Mouse (Mus musculus) CH12.LX (cell line): ENCODE measurements at regions not wholly inside any gene's neighbourhood (a gene's known extent, or its start where the extent isn't known, plus 50 kb on each side); places are given as distances from the start of the nearest gene placed in this dataset.

Experiments used
- DNase-seq: peaks from one replicate; pipeline ENCODE4 v3.0.0-alpha.2; 2013; ENCODE audit errors: extremely low read depth
- H3K27ac ChIP-seq: 2 replicates; pipeline ENCODE4 v1.5.1; 2012; ENCODE audit warnings: low read depth, mild to moderate bottlenecking, control low read depth, moderate library complexity; ENCODE audit not compliant: insufficient read depth
- H3K27me3 ChIP-seq: replicated peaks from 2 replicates; pipeline ENCODE3; 2012; ENCODE audit warnings: inconsistent platforms
- H3K36me3 ChIP-seq, 2 experiments: replicated peaks in 1 of 2; 2 replicates each; pipeline versions ENCODE3 to v1.6.1; 2012; ENCODE audit warnings: inconsistent platforms in 1 of 2, low read length in 1 of 2, mild to moderate bottlenecking in 1 of 2, mixed read lengths in 1 of 2, moderate library complexity in 1 of 2; ENCODE audit not compliant: control insufficient read depth in 1 of 2, insufficient read depth in 1 of 2
- H3K4me1 ChIP-seq, 2 experiments: 2 replicates each; pipeline ENCODE4 v1.6.1; 2012; ENCODE audit warnings: inconsistent platforms in 1 of 2, moderate library complexity in 1 of 2; ENCODE audit not compliant: insufficient read depth in 2 of 2, control insufficient read depth in 1 of 2
- H3K4me2 ChIP-seq: 2 replicates; pipeline ENCODE4 v1.6.1; 2012; ENCODE audit warnings: low read depth, mild to moderate bottlenecking, control low read depth; ENCODE audit not compliant: poor library complexity, insufficient read depth, severe bottlenecking
- H3K4me3 ChIP-seq, 3 experiments: fragments of 150-350 bp in 1 of 3; sonication (generic) in 1 of 3; replicated peaks in 1 of 3; 2 replicates each; pipeline versions ENCODE3 to v1.5.1; 2011 to 2012; ENCODE audit warnings: low read depth in 2 of 3, low read length in 2 of 3, mild to moderate bottlenecking in 2 of 3, moderate library complexity in 2 of 3, control low read depth in 1 of 3, improper control_type of control experiment in 1 of 3, inconsistent platforms in 1 of 3, mixed read lengths in 1 of 3; ENCODE audit not compliant: poor library complexity in 1 of 3
- H3K79me2 ChIP-seq: replicated peaks from 2 replicates; pipeline ENCODE4 v1.6.1; 2012; ENCODE audit warnings: mild to moderate bottlenecking, moderate library complexity; ENCODE audit not compliant: control insufficient read depth, poor library complexity, insufficient read depth, severe bottlenecking; ENCODE audit errors: extremely low read depth
- H3K9ac ChIP-seq: 2 replicates; pipeline ENCODE4 v1.6.1; 2012; ENCODE audit warnings: low read depth, mild to moderate bottlenecking, control low read depth, moderate library complexity; ENCODE audit not compliant: insufficient read depth
- H3K9me3 ChIP-seq: replicated peaks from 2 replicates; pipeline ENCODE3; 2012; ENCODE audit warnings: low read length, inconsistent platforms, mixed read lengths
- BHLHE40 ChIP-seq: IDR thresholded peaks from 2 replicates; pipeline ENCODE4 v1.6.1; 2011; ENCODE audit warnings: mild to moderate bottlenecking, low read depth, low read length, improper control_type of control experiment
- CHD2 ChIP-seq: IDR thresholded peaks from 2 replicates; pipeline ENCODE4 v1.6.1; 2011; ENCODE audit warnings: low read length, improper control_type of control experiment
- CTCF ChIP-seq, 2 experiments: IDR thresholded peaks in 1 of 2; conservative IDR thresholded peaks in 1 of 2; 2 replicates each; pipeline ENCODE4 v1.5.1; 2011 to 2012; ENCODE audit warnings: low read depth in 2 of 2, low read length in 2 of 2, improper control_type of control experiment in 1 of 2, inconsistent platforms in 1 of 2, mild to moderate bottlenecking in 1 of 2, moderate library complexity in 1 of 2
- E2F4 ChIP-seq: IDR thresholded peaks from 2 replicates; pipeline ENCODE4 v1.6.1; 2011; ENCODE audit warnings: low read depth, low read length, improper control_type of control experiment; ENCODE audit not compliant: insufficient replicate concordance
- ELF1 ChIP-seq: IDR thresholded peaks from 2 replicates; pipeline ENCODE4 v1.6.1; 2014; ENCODE audit warnings: low read depth, mild to moderate bottlenecking, inconsistent platforms, low read length, improper control_type of control experiment
- EP300 ChIP-seq: IDR thresholded peaks from 2 replicates; pipeline ENCODE4 v1.6.1; 2011; ENCODE audit warnings: low read length, improper control_type of control experiment
- GABPA ChIP-seq: IDR thresholded peaks from 2 replicates; pipeline ENCODE4 v1.6.1; 2012; ENCODE audit warnings: low read depth, low read length, improper control_type of control experiment, inconsistent platforms; ENCODE audit not compliant: insufficient replicate concordance
- HCFC1 ChIP-seq: IDR thresholded peaks from 2 replicates; pipeline ENCODE4 v1.6.1; 2012; ENCODE audit warnings: low read depth, mild to moderate bottlenecking, inconsistent platforms, low read length, improper control_type of control experiment
- IRF4 ChIP-seq: IDR thresholded peaks from 2 replicates; pipeline ENCODE4 v1.6.1; 2014; ENCODE audit warnings: low read depth, mild to moderate bottlenecking, inconsistent platforms, low read length, improper control_type of control experiment
- JUN ChIP-seq: IDR thresholded peaks from 2 replicates; pipeline ENCODE4 v1.6.1; 2011; ENCODE audit warnings: low read depth, mild to moderate bottlenecking, low read length, improper control_type of control experiment, moderate library complexity; ENCODE audit not compliant: insufficient read depth
- KAT2A ChIP-seq: IDR thresholded peaks from 2 replicates; pipeline ENCODE4 v1.6.1; 2012; ENCODE audit warnings: low read length, improper control_type of control experiment, inconsistent platforms; ENCODE audit not compliant: insufficient replicate concordance
- MAFK ChIP-seq: IDR thresholded peaks from 2 replicates; pipeline ENCODE4 v1.6.1; 2011; ENCODE audit warnings: low read length, improper control_type of control experiment; ENCODE audit not compliant: insufficient replicate concordance
- MAZ ChIP-seq: IDR thresholded peaks from 2 replicates; pipeline ENCODE4 v1.6.1; 2012; ENCODE audit warnings: low read depth, mild to moderate bottlenecking, inconsistent platforms, low read length, improper control_type of control experiment, moderate library complexity
- MYC ChIP-seq: IDR thresholded peaks from 2 replicates; pipeline ENCODE4 v1.6.1; 2011; ENCODE audit warnings: low read depth, mild to moderate bottlenecking, improper control_type of control experiment, low read length
- NELFE ChIP-seq: IDR thresholded peaks from 2 replicates; pipeline ENCODE4 v1.6.1; 2011; ENCODE audit warnings: low read depth, low read length, improper control_type of control experiment
- NRF1 ChIP-seq: IDR thresholded peaks from 2 replicates; pipeline ENCODE4 v1.6.1; 2014; ENCODE audit warnings: low read depth, mild to moderate bottlenecking, inconsistent platforms, low read length, improper control_type of control experiment, moderate library complexity
- PAX5 ChIP-seq: IDR thresholded peaks from 2 replicates; pipeline ENCODE4 v1.6.1; 2012; ENCODE audit warnings: low read length, inconsistent platforms, mixed read lengths
- RCOR1 ChIP-seq: conservative IDR thresholded peaks from 2 replicates; pipeline ENCODE4 v1.6.1; 2012; ENCODE audit warnings: low read depth, mild to moderate bottlenecking, inconsistent platforms, low read length, improper control_type of control experiment
- SMC3 ChIP-seq: IDR thresholded peaks from 2 replicates; pipeline ENCODE4 v1.6.1; 2011; ENCODE audit warnings: low read depth, low read length, improper control_type of control experiment
- TBP ChIP-seq: conservative IDR thresholded peaks from 2 replicates; pipeline ENCODE4 v1.6.1; 2011; ENCODE audit warnings: low read depth, low read length, improper control_type of control experiment
- TCF12 ChIP-seq: IDR thresholded peaks from 2 replicates; pipeline ENCODE4 v1.6.1; 2014; ENCODE audit warnings: low read depth, mild to moderate bottlenecking, inconsistent platforms, low read length, improper control_type of control experiment
- UBTF ChIP-seq: IDR thresholded peaks from 2 replicates; pipeline ENCODE4 v1.6.1; 2012; ENCODE audit warnings: low read depth, mild to moderate bottlenecking, inconsistent platforms, low read length, improper control_type of control experiment, moderate library complexity
- USF1 ChIP-seq: IDR thresholded peaks from 2 replicates; pipeline ENCODE4 v1.6.1; 2014; ENCODE audit warnings: low read depth, mild to moderate bottlenecking, inconsistent platforms, low read length, improper control_type of control experiment
- USF2 ChIP-seq: conservative IDR thresholded peaks from 2 replicates; pipeline ENCODE4 v1.6.1; 2011; ENCODE audit warnings: low read depth, low read length, improper control_type of control experiment
- ZC3H11A ChIP-seq: IDR thresholded peaks from 2 replicates; pipeline ENCODE4 v1.6.1; 2012; ENCODE audit warnings: low read depth, mild to moderate bottlenecking, inconsistent platforms, low read length, improper control_type of control experiment
- ZKSCAN1 ChIP-seq: IDR thresholded peaks from 2 replicates; pipeline ENCODE4 v1.6.1; 2012; ENCODE audit warnings: low read depth, inconsistent platforms, low read length, improper control_type of control experiment, borderline replicate concordance
- ZMIZ1 ChIP-seq: IDR thresholded peaks from 2 replicates; pipeline ENCODE4 v1.6.1; 2012; ENCODE audit warnings: low read depth, mild to moderate bottlenecking, inconsistent platforms, low read length, improper control_type of control experiment
- ZNF384 ChIP-seq: IDR thresholded peaks from 2 replicates; pipeline ENCODE4 v1.6.1; 2012; ENCODE audit warnings: low read depth, low read length, improper control_type of control experiment, inconsistent platforms
- dilution Hi-C: fragments of 300-500 bp; cut with MboI; formaldehyde crosslinking; loops from 2 replicates; pipeline ENCODE4 v1.14.3; 2020; ENCODE audit warnings: low sequenced_read_pairs; ENCODE audit not compliant: extremely low pct_unique_long_range_greater_than_20kb, extremely low pct_ligation_motif_present
- in situ Hi-C: fragments of 300-500 bp; cut with MboI; formaldehyde crosslinking; loops from 3 replicates; pipeline ENCODE4 v1.14.3; 2019; ENCODE audit warnings: low sequenced_read_pairs, low pct_ligation_motif_present, low pct_unique_long_range_greater_than_20kb, mixed read lengths

DNA sequence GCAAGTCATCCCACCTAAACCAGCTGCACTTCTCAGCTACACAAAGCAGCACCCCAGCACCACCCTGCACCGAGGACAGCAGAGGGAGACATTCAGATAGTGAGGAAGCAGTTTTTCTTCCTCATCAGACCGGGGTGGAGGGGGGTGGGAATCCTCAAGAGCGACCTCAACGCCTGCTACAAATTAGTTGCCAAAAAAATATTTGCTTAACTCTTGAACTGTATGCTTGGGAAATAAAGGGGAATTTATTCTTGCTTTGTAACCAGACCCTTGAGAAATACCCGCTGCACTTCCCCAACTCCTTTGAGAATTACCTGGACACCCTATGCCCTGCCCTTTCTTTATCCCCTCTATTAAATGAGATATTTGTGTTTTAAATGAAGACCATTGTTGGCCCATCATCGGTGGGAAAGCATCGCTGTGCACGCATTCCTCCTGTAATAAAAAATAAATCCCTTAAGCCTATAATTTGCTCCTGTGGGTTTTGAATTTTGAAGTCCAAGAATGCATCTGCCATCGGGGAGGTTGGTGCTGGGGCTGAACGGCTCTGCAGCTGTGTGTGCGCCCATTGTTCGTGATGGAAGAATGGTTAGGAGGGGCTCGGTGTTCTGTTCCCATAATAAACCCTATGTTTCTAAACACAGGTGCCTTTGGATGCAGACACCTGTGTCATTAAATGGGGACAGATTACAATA is 119.2 kb upstream of the Gas1 start:
- Histone ChIP-seq H3K27ac (no peak overlapping the region), H3K4me2 (no peak overlapping the region), H3K27me3 (no peaks in the 10 kb centered on the region), H3K36me3 (no peaks in the 10 kb centered on the region), H3K79me2 (no peaks in the 10 kb centered on the region), H3K9me3 (peaks cover 78% of the 10 kb centered on the region), H3K9ac (no peak overlapping the region), H3K4me3 (no peak overlapping the region), H3K4me1 (no peaks in the 10 kb centered on the region)
- no peak for DNase-seq
- dilution Hi-C loops (no loop called here), in situ Hi-C loops (no loop called here)
- TF ChIP-seq NRF1 (no peak), SMC3 (no peak), NELFE (no peak), USF1 (no peak), HCFC1 (no peak), MAZ (no peak), RCOR1 (no peak), MYC (no peak), CHD2 (no peak), ELF1 (no peak)

DNA sequence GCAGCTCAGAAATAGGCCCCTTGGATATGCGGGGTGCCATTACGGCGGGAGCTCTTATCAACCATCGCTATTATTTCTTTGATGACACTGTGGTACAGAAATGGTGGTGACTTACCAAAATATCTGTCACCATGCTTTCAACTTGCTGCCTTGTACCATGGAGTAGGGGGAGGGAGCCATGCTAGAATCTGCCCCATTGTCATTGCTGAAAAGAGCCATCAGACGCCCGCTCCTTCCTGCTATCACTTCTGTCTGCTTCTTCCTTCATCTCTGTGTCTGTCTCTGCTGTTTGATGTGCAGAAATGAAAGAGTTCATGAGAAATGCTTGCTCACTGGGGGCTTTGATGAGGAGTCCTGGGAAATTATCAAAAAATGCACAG is 119.7 kb upstream of the Gas1 start:
- dilution Hi-C loops, result no loop called here
- no peak overlapping the region for H3K27ac ChIP-seq
- H3K4me1 ChIP-seq, result no peaks in the 10 kb centered on the region
- no peak overlapping the region for H3K4me3 ChIP-seq
- no peak overlapping the region for H3K9ac ChIP-seq
- H3K27me3 ChIP-seq, result no peaks in the 10 kb centered on the region
- H3K4me2 ChIP-seq, result no peak overlapping the region
- no peak for DNase-seq
- peaks cover 78% of the 10 kb centered on the region for H3K9me3 ChIP-seq
- H3K79me2 ChIP-seq, result no peaks in the 10 kb centered on the region
- TF ChIP-seq JUN, result no peak
- TF ChIP-seq USF2, result no peak
- no peak for TF ChIP-seq KAT2A
- no peak for TF ChIP-seq CTCF (conservative IDR thresholded peaks at IDR 0.05 in 1 of 2, IDR thresholded peaks at IDR 0.05 in 1 of 2; ENCODE audit: low read depth in 2 of 2, low read length in 2 of 2)
- no peak for TF ChIP-seq USF1
- no peak for TF ChIP-seq IRF4
- no peak for TF ChIP-seq GABPA
- TF ChIP-seq TCF12, result no peak
- TF ChIP-seq ZNF384, result no peak
- TF ChIP-seq PAX5, result no peak
- TF ChIP-seq ZKSCAN1, result no peak
- no peak for TF ChIP-seq BHLHE40
- no peak for TF ChIP-seq EP300
- TF ChIP-seq ZMIZ1, result no peak
- TF ChIP-seq TBP, result no peak
- TF ChIP-seq SMC3, result no peak
- no peak for TF ChIP-seq MAFK
- no peak for TF ChIP-seq UBTF
- TF ChIP-seq ZC3H11A, result no peak
- no peak for TF ChIP-seq E2F4
- TF ChIP-seq, all 38 proteins: peak for 0
- H3K36me3 ChIP-seq, result no peaks in the 10 kb centered on the region
- in situ Hi-C loops, result no loop called here
